Mouse (Mus musculus): ENCODE measurements around the gene Olfr281. TPM values are rescaled to one million over a fixed set of nuclear protein-coding genes. Genes with fewer than 3 reads are reported as not detected.

Gene Olfr281
- polyA plus RNA-seq (2021; fragmentation: Nextera tagmentation) = not detected in 2 replicates
- long read RNA-seq, experiment 1 = 0 reads
- long read RNA-seq, experiment 2 = 0 reads

GRCm38 (mm10) chr15:98452288-98452687, at the start of gene Olfr281:
Gene Olfr281 (plus strand): TSS chr15:98452588.

DNA sequence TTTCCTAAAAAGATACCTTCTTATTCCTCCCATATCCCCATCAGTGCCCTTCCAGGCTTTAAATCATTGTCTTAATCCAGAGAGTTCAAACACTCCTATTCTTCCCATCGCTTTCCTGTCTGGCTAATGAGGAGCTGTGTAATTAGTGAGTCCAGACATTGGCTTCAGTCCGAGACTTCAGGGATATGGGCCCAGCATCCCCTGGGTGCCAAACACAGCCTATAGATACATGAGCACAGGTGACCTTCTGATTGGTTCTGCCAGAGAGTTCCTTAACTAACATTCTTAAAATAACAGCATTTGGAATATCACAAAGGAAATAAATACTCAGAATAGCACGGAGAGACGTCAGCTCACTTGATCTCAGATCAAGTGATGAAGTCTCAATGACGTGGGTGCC, 21.5 kb upstream of the Olfr281 start, which contains the start of gene Olfr282:
Gene Olfr282, plus strand, starts transcription at position 301 of the 400 bp plus-strand sequence.

DNA sequence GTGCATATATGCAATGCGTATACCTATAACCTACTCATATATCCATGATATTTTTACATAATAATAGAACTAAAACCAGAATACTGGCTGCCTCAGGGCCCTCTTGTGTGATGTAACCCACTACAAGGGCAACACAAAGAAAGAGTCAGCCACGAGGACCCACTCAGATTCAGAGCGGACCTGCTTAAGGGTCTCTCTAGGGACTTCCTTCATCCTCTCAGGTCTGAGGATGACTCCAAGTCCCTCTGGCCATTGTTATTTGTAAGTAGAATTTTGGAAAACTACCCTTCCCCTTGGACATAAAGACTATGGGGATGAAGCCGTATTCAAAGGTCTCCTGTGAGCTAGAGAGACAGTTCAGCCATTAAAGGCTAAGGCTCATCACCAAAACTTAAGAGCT, 17.2 kb downstream of the Olfr281 start, which contains the start of gene OR5BS1P:
Gene OR5BS1P, plus strand, starts transcription at position 301 of the 400 bp plus-strand sequence.

DNA sequence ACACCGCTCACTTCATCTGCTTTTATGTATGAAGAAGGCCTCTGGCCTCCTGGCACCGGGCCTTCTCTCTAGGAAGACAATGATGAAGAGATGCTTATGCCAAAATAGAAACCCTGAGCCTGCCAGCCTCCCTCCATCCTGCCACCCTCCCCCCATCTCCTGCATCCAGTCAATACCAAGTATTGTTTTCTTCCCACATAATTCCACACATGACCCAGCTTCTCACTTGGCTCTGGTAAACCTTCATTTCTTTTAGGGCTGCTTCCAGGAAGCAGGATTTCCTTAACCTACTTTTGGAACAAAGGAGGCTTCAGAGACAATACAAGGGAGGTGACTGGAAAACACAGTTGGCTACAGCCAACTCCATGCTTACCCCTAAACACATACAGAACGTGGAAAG, 30.3 kb downstream of the Olfr281 start, which contains the start of gene Lalba:
Gene Lalba, minus strand, starts transcription at position 21 of the 400 bp plus-strand sequence.

GRCm38 (mm10) chr15:98492102-98492501, 39.7 kb downstream of the Olfr281 start, which contains the start of gene Olfr279:
Gene Olfr279 (plus strand): TSS chr15:98492402.

Other genes with a start within 250 kb of the Olfr281 start
- 0.21 and 0.29 TPM in 2 replicates for gene Gm44579, start 231.6 kb upstream of the Olfr281 start, polyA plus RNA-seq (2021; fragmentation: Nextera tagmentation)
- 5.0 TPM in 2 replicates for gene Olfr287, start 231.5 kb upstream of the Olfr281 start, polyA plus RNA-seq (2021; fragmentation: Nextera tagmentation)
- not detected in 2 replicates for gene Olfr286, start 218.1 kb upstream of the Olfr281 start, polyA plus RNA-seq (2021; fragmentation: Nextera tagmentation)
- not detected in 2 replicates for gene H1fnt, start 195.3 kb upstream of the Olfr281 start, polyA plus RNA-seq (2021; fragmentation: Nextera tagmentation)
- 2.2 and 2.5 TPM in 2 replicates for gene Zfp641, start 156.4 kb upstream of the Olfr281 start, polyA plus RNA-seq (2021; fragmentation: Nextera tagmentation)
- gene Olfr285, start 135.2 kb upstream of the Olfr281 start, polyA plus RNA-seq (2021; fragmentation: Nextera tagmentation) = not detected in 2 replicates
- gene Olfr284, start 111.6 kb upstream of the Olfr281 start, polyA plus RNA-seq (2021; fragmentation: Nextera tagmentation) = not detected in 2 replicates
- not detected in 2 replicates for gene Olfr283, start 71.6 kb upstream of the Olfr281 start, polyA plus RNA-seq (2021; fragmentation: Nextera tagmentation)
- not detected in 2 replicates for gene Olfr282, start 21.4 kb upstream of the Olfr281 start, polyA plus RNA-seq (2021; fragmentation: Nextera tagmentation)
- gene OR5BS1P, start 17.3 kb downstream of the Olfr281 start, polyA plus RNA-seq (2021; fragmentation: Nextera tagmentation) = not detected in 2 replicates
- gene Lalba, start 30.1 kb downstream of the Olfr281 start, polyA plus RNA-seq (2021; fragmentation: Nextera tagmentation) = not detected in 2 replicates
- gene Olfr279, start 39.8 kb downstream of the Olfr281 start, polyA plus RNA-seq (2021; fragmentation: Nextera tagmentation) = not detected in 2 replicates
- 40.8 and 44.3 TPM in 2 replicates for gene Kansl2, start 81.7 kb downstream of the Olfr281 start, polyA plus RNA-seq (2021; fragmentation: Nextera tagmentation)
- 21.9 and 24.8 TPM in 2 replicates for gene Ccnt1, start 118.3 kb downstream of the Olfr281 start, polyA plus RNA-seq (2021; fragmentation: Nextera tagmentation)
- 0.30 TPM in 1 of 2 replicates, not detected in the other for gene 4930415O20Rik, start 118.4 kb downstream of the Olfr281 start, polyA plus RNA-seq (2021; fragmentation: Nextera tagmentation)
- gene Adcy6, start 157.5 kb downstream of the Olfr281 start, polyA plus RNA-seq (2021; fragmentation: Nextera tagmentation) = 3.9 and 4.7 TPM in 2 replicates
- gene Cacnb3, start 178.3 kb downstream of the Olfr281 start, polyA plus RNA-seq (2021; fragmentation: Nextera tagmentation) = 44.4 and 44.8 TPM in 2 replicates
- gene Ddx23, start 210.3 kb downstream of the Olfr281 start, polyA plus RNA-seq (2021; fragmentation: Nextera tagmentation) = 19.6 and 27.9 TPM in 2 replicates
- 4.3 and 4.9 TPM in 2 replicates for gene Rnd1, start 224.9 kb downstream of the Olfr281 start, polyA plus RNA-seq (2021; fragmentation: Nextera tagmentation)